Mouse (Mus musculus) embryonic facial prominence, embryonic 11.5 days (tissue): ENCODE data around the gene Slc29a1. TPM values are rescaled to one million over a fixed set of nuclear protein-coding genes. Genes with fewer than 3 reads are reported as not detected.

Source experiments
- ATAC-seq: fragments of 200-750 bp; cut with Nextera tagmentation; replicated peaks from 2 replicates; pipeline ENCODE4 v1.8.0; 2017; ENCODE audit warnings: low read depth; ENCODE audit not compliant: insufficient number of reproducible peaks, low FRiP score, low TSS enrichment
- DNase-seq: peaks from one replicate; pipeline ENCODE4 v3.0.0-alpha.2; 2015; ENCODE audit warnings: low spot score
- H3K27ac ChIP-seq: fragments of 300-500 bp; sonication (generic); replicated peaks from 2 replicates; pipeline ENCODE4 v1.5.1; 2014; ENCODE audit warnings: mild to moderate bottlenecking, low read depth, low read length, control low read depth
- H3K27me3 ChIP-seq: fragments of 300-500 bp; sonication (generic); 2 replicates; pipeline ENCODE4 v1.6.1; 2014; ENCODE audit warnings: mild to moderate bottlenecking, low read length, moderate library complexity, mixed read lengths; ENCODE audit not compliant: control insufficient read depth, insufficient read depth
- H3K36me3 ChIP-seq: fragments of 300-500 bp; sonication (generic); replicated peaks from 2 replicates; pipeline ENCODE4 v1.6.1; 2014; ENCODE audit warnings: low read depth, mild to moderate bottlenecking, low read length, moderate library complexity, mixed read lengths; ENCODE audit not compliant: control insufficient read depth, insufficient read depth
- H3K4me1 ChIP-seq: fragments of 300-500 bp; sonication (generic); 2 replicates; pipeline ENCODE4 v1.6.1; 2014; ENCODE audit warnings: low read length, mixed read lengths; ENCODE audit not compliant: control insufficient read depth, insufficient read depth
- H3K4me2 ChIP-seq: fragments of 300-500 bp; sonication (generic); 2 replicates; pipeline ENCODE4 v1.6.1; 2014; ENCODE audit warnings: low read depth, mild to moderate bottlenecking, control low read depth, low read length, moderate library complexity
- H3K4me3 ChIP-seq: fragments of 300-500 bp; sonication (generic); 2 replicates; pipeline ENCODE4 v1.5.1; 2014; ENCODE audit warnings: low read depth, low read length, control low read depth
- H3K9ac ChIP-seq: fragments of 300-500 bp; sonication (generic); replicated peaks from 2 replicates; pipeline ENCODE4 v1.6.1; 2014; ENCODE audit warnings: mild to moderate bottlenecking, control low read depth, low read length
- H3K9me3 ChIP-seq: fragments of 300-500 bp; sonication (generic); replicated peaks from 2 replicates; pipeline ENCODE4 v1.6.1; 2016; ENCODE audit warnings: mild to moderate bottlenecking, low read length, inconsistent platforms, mixed read lengths; ENCODE audit not compliant: control insufficient read depth
- WGBS: fragments of 180-500 bp; shearing (Covaris S2); extraction: QIAGEN DNeasy Blood & Tissue Kit; methylation state at CpG from one replicate; pipeline ENCODE4 v1.1.7; 2014; 5-methylcytosine and 5-hydroxymethylcytosine counted together
- polyA plus RNA-seq: library from polyadenylated mRNA; unstranded; fragments of >200 nt; fragmentation: Nextera tagmentation; extraction: Ambion mirVana; gene quantifications from 2 replicates; pipeline ENCODE4 v1.2.1, GENCODE M21; 2014

Slc29a1 gene
- polyA plus RNA-seq, 1 experiment from 2014 or later = 52.5 TPM

- H3K27ac ChIP-seq = no peak overlapping the region
- peaks cover 6% of the 10 kb centered on the region for H3K27me3 ChIP-seq
- H3K4me1 ChIP-seq = peaks cover 10% of the 10 kb centered on the region
- H3K9me3 ChIP-seq = no peaks in the 10 kb centered on the region
- WGBS = 96% methylated on average over 8 of the region's 8 CpGs
- no peaks in the 10 kb centered on the region for H3K36me3 ChIP-seq
- H3K9ac ChIP-seq = no peak overlapping the region
- H3K4me2 ChIP-seq = no peak overlapping the region
- ATAC-seq = no peak
- H3K4me3 ChIP-seq = no peak overlapping the region
- no peak for DNase-seq
Observed at GRCm38 (mm10) chr17:45589844-45590243, 9.6 kb downstream of the Slc29a1 start.

GRCm38 (mm10) chr17:45589236-45589635 is 10.2 kb downstream of the Slc29a1 start:
- H3K4me1 ChIP-seq = peaks cover 8% of the 10 kb centered on the region
- no peak overlapping the region for H3K4me3 ChIP-seq
- ATAC-seq = no peak
- H3K9me3 ChIP-seq = no peaks in the 10 kb centered on the region
- no peak for DNase-seq
- no peak overlapping the region for H3K9ac ChIP-seq
- 95% methylated on average over 7 of the region's 7 CpGs for WGBS
- H3K27ac ChIP-seq = no peak overlapping the region
- H3K36me3 ChIP-seq = no peaks in the 10 kb centered on the region
- no peak overlapping the region for H3K4me2 ChIP-seq
- H3K27me3 ChIP-seq = peaks cover 3% of the 10 kb centered on the region

- no peak for DNase-seq
- peaks cover 8% of the 10 kb centered on the region for H3K4me1 ChIP-seq
- H3K4me2 ChIP-seq = no peak overlapping the region
- H3K9ac ChIP-seq = no peak overlapping the region
- H3K9me3 ChIP-seq = no peaks in the 10 kb centered on the region
- no peaks in the 10 kb centered on the region for H3K36me3 ChIP-seq
- 95% methylated on average over 7 of the region's 7 CpGs for WGBS
- peaks cover under 1% of the 10 kb centered on the region for H3K27me3 ChIP-seq
- H3K4me3 ChIP-seq = no peak overlapping the region
- no peak for ATAC-seq
- no peak overlapping the region for H3K27ac ChIP-seq
Observed at GRCm38 (mm10) chr17:45588370-45588769, 11.0 kb downstream of the Slc29a1 start.

- DNase-seq (no peak), ATAC-seq (no peak)
- Histone ChIP-seq H3K36me3 (no peaks in the 10 kb centered on the region), H3K4me2 (no peak overlapping the region), H3K4me1 (peaks cover 3% of the 10 kb centered on the region; the same call in 1 of the 2 replicates), H3K27ac (no peak overlapping the region), H3K27me3 (no peaks in the 10 kb centered on the region), H3K9ac (no peak overlapping the region), H3K4me3 (no peak overlapping the region), H3K9me3 (no peaks in the 10 kb centered on the region)
- 92% methylated on average over 3 of the region's 3 CpGs for WGBS
Observed at GRCm38 (mm10) chr17:45586449-45586837, 13.0 kb downstream of the Slc29a1 start.

- H3K4me1 ChIP-seq = peaks cover 3% of the 10 kb centered on the region; the same call in 1 of the 2 replicates
- no peak overlapping the region for H3K4me3 ChIP-seq
- no peak overlapping the region for H3K9ac ChIP-seq
- no peaks in the 10 kb centered on the region for H3K36me3 ChIP-seq
- H3K9me3 ChIP-seq = no peaks in the 10 kb centered on the region
- H3K27ac ChIP-seq = peak overlapping the region; percentile 7; the same call in 1 of the 2 replicates
- ATAC-seq = no peak
- no peak overlapping the region for H3K4me2 ChIP-seq
- 60% methylated on average over 23 of the region's 23 CpGs for WGBS
- no peaks in the 10 kb centered on the region for H3K27me3 ChIP-seq
- no peak for DNase-seq
Observed at GRCm38 (mm10) chr17:45585725-45586448, 13.5 kb downstream of the Slc29a1 start.

GRCm38 (mm10) chr17:45584939-45585678 is 14.3 kb downstream of the Slc29a1 start:
- Histone ChIP-seq H3K4me2 (no peak overlapping the region), H3K27me3 (no peaks in the 10 kb centered on the region), H3K9me3 (no peaks in the 10 kb centered on the region), H3K27ac (peak overlapping the region; percentile 62), H3K4me3 (no peak overlapping the region), H3K9ac (peak overlapping the region; percentile 39), H3K36me3 (no peaks in the 10 kb centered on the region), H3K4me1 (no peaks in the 10 kb centered on the region)
- DNase-seq = peak; percentile 88
- 11% methylated on average over 14 of the region's 14 CpGs for WGBS
- peak; percentile 79 for ATAC-seq

GRCm38 (mm10) chr17:45584096-45584896 is 15.1 kb downstream of the Slc29a1 start:
- WGBS = 28% methylated on average over 12 of the region's 12 CpGs
- Histone ChIP-seq H3K27ac (peak overlapping the region; percentile 62), H3K4me1 (no peaks in the 10 kb centered on the region), H3K4me3 (no peak overlapping the region), H3K9me3 (no peaks in the 10 kb centered on the region), H3K4me2 (no peak overlapping the region), H3K9ac (peak overlapping the region; percentile 39), H3K27me3 (no peaks in the 10 kb centered on the region), H3K36me3 (no peaks in the 10 kb centered on the region)
- DNase-seq = no peak
- ATAC-seq = 0 out of 2 replicates have a peak, but pooled peaks have one; percentile 13
